Mouse (Mus musculus): ENCODE results near the gene Slc25a3. TPM values are rescaled to one million over a fixed set of nuclear protein-coding genes. Genes with fewer than 3 reads are reported as not detected.

Gene Slc25a3
- total RNA-seq, 1 experiment from 2014 or later, result 276 TPM

- ATAC-seq (replicated peaks; ENCODE audit: low read depth, poor library complexity, severe bottlenecking), result 0 out of 2 replicates have a peak, but pooled peaks have one; percentile 1
These were observed 19.7 kb upstream of the Slc25a3 start for GRCm38 (mm10) chr10:91143313-91144230.

GRCm38 (mm10) chr10:91142654-91143191, 18.9 kb upstream of the Slc25a3 start:
- peak; percentile 38 for ATAC-seq (replicated peaks; ENCODE audit: low read depth, poor library complexity, severe bottlenecking)

- peak; percentile 67 for ATAC-seq (replicated peaks; ENCODE audit: low read depth, poor library complexity, severe bottlenecking)
These were observed 17.7 kb upstream of the Slc25a3 start for GRCm38 (mm10) chr10:91141564-91141963.

GRCm38 (mm10) chr10:91139148-91139766, 15.4 kb upstream of the Slc25a3 start:
- ATAC-seq (replicated peaks; ENCODE audit: low read depth, poor library complexity, severe bottlenecking), result no peak

GRCm38 (mm10) chr10:91138317-91138716, 14.5 kb upstream of the Slc25a3 start:
- peak; percentile 79 for ATAC-seq (replicated peaks; ENCODE audit: low read depth, poor library complexity, severe bottlenecking)

- peak; percentile 65 for ATAC-seq (replicated peaks; ENCODE audit: low read depth, poor library complexity, severe bottlenecking)
These were observed 13.5 kb upstream of the Slc25a3 start for GRCm38 (mm10) chr10:91137400-91137799.

GRCm38 (mm10) chr10:91135302-91135972, 11.6 kb upstream of the Slc25a3 start:
- ATAC-seq (replicated peaks; ENCODE audit: low read depth, poor library complexity, severe bottlenecking), result no peak

- ATAC-seq (replicated peaks; ENCODE audit: low read depth, poor library complexity, severe bottlenecking), result no peak
These were observed 7.7 kb upstream of the Slc25a3 start for GRCm38 (mm10) chr10:91131565-91131964.

- ATAC-seq (replicated peaks; ENCODE audit: low read depth, poor library complexity, severe bottlenecking), result no peak
These were observed 6.9 kb upstream of the Slc25a3 start for GRCm38 (mm10) chr10:91130792-91131191.

- ATAC-seq (replicated peaks; ENCODE audit: low read depth, poor library complexity, severe bottlenecking), result no peak
These were observed 4.8 kb upstream of the Slc25a3 start for GRCm38 (mm10) chr10:91128551-91129160.

- ATAC-seq (replicated peaks; ENCODE audit: low read depth, poor library complexity, severe bottlenecking), result no peak
These were observed 3.5 kb upstream of the Slc25a3 start for GRCm38 (mm10) chr10:91127395-91127794.

GRCm38 (mm10) chr10:91126618-91127355, 2.9 kb upstream of the Slc25a3 start:
- ATAC-seq (replicated peaks; ENCODE audit: low read depth, poor library complexity, severe bottlenecking), result no peak

- ATAC-seq (replicated peaks; ENCODE audit: low read depth, poor library complexity, severe bottlenecking), result peak; percentile 40
These were observed 505 bp downstream of the Slc25a3 start for GRCm38 (mm10) chr10:91123281-91123827.

GRCm38 (mm10) chr10:91122646-91123045, 1.2 kb downstream of the Slc25a3 start:
- no peak for ATAC-seq (replicated peaks; ENCODE audit: low read depth, poor library complexity, severe bottlenecking)

- ATAC-seq (replicated peaks; ENCODE audit: low read depth, poor library complexity, severe bottlenecking), result no peak
These were observed 6.9 kb downstream of the Slc25a3 start for GRCm38 (mm10) chr10:91116958-91117357.

GRCm38 (mm10) chr10:91109841-91110240, 14.0 kb downstream of the Slc25a3 start:
- ATAC-seq (replicated peaks; ENCODE audit: low read depth, poor library complexity, severe bottlenecking), result no peak

- ATAC-seq (replicated peaks; ENCODE audit: low read depth, poor library complexity, severe bottlenecking), result no peak
These were observed 17.9 kb downstream of the Slc25a3 start for GRCm38 (mm10) chr10:91105981-91106380.

- no peak for ATAC-seq (replicated peaks; ENCODE audit: low read depth, poor library complexity, severe bottlenecking)
These were observed 20.9 kb downstream of the Slc25a3 start for GRCm38 (mm10) chr10:91102799-91103590.

Data from common myeloid progenitor, adult 5-6 weeks (primary cell).